Mouse (Mus musculus): ENCODE results near the gene Specc1l. TPM values are rescaled to one million over a fixed set of nuclear protein-coding genes. Genes with fewer than 3 reads are reported as not detected.
A peak's percentile ranks its signal among the peaks of the same experiment; 100 is the strongest.
"Not testable (repeated sequence)": the region's sequence is repeated elsewhere in the genome, so short reads cannot be mapped to it uniquely, and the experiment has no call there.

Specc1l gene
- total RNA-seq, 1 experiment from 2014 or later, result 51.6 TPM

GRCm38 (mm10) chr10:75335075-75335474, 123.2 kb downstream of the Specc1l start:
- ATAC-seq (replicated peaks; ENCODE audit: low read depth, poor library complexity, severe bottlenecking), result no peak

GRCm38 (mm10) chr10:75337231-75337630, 125.4 kb downstream of the Specc1l start:
- ATAC-seq (replicated peaks; ENCODE audit: low read depth, poor library complexity, severe bottlenecking), result no peak

- peak; percentile 83 for ATAC-seq (replicated peaks; ENCODE audit: low read depth, poor library complexity, severe bottlenecking)
These were observed 127.0 kb downstream of the Specc1l start for GRCm38 (mm10) chr10:75338852-75339251.

GRCm38 (mm10) chr10:75339377-75339776, 127.5 kb downstream of the Specc1l start:
- ATAC-seq (replicated peaks; ENCODE audit: low read depth, poor library complexity, severe bottlenecking), result no peak

GRCm38 (mm10) chr10:75341936-75342335, 130.1 kb downstream of the Specc1l start:
- no peak for ATAC-seq (replicated peaks; ENCODE audit: low read depth, poor library complexity, severe bottlenecking)

GRCm38 (mm10) chr10:75344563-75344962, 132.7 kb downstream of the Specc1l start:
- ATAC-seq (replicated peaks; ENCODE audit: low read depth, poor library complexity, severe bottlenecking), result not testable (repeated sequence)

- ATAC-seq (replicated peaks; ENCODE audit: low read depth, poor library complexity, severe bottlenecking), result no peak
These were observed 133.4 kb downstream of the Specc1l start for GRCm38 (mm10) chr10:75345265-75345664.

GRCm38 (mm10) chr10:75350564-75350963, 138.7 kb downstream of the Specc1l start:
- no peak for ATAC-seq (replicated peaks; ENCODE audit: low read depth, poor library complexity, severe bottlenecking)

GRCm38 (mm10) chr10:75352541-75352940, 140.7 kb downstream of the Specc1l start:
- ATAC-seq (replicated peaks; ENCODE audit: low read depth, poor library complexity, severe bottlenecking), result no peak

- ATAC-seq (replicated peaks; ENCODE audit: low read depth, poor library complexity, severe bottlenecking), result peak; percentile 18; the same call in 1 of the 2 replicates
These were observed 142.0 kb downstream of the Specc1l start for GRCm38 (mm10) chr10:75353838-75354241.

GRCm38 (mm10) chr10:75355341-75355740, 143.5 kb downstream of the Specc1l start:
- ATAC-seq (replicated peaks; ENCODE audit: low read depth, poor library complexity, severe bottlenecking), result no peak

Other genes with a start within 250 kb of the Specc1l start
- 2.4 and 2.7 TPM in 2 replicates for gene Gnaz, start 244.9 kb upstream of the Specc1l start, total RNA-seq (2017)
- not detected in 2 replicates for gene Rsph14, start 179.5 kb upstream of the Specc1l start, total RNA-seq (2017)
- gene Rab36, start 175.0 kb upstream of the Specc1l start, total RNA-seq (2017), result 0.23 and 0.63 TPM in 2 replicates
- gene Bcr, start 151.5 kb upstream of the Specc1l start, total RNA-seq (2017), result 17.5 and 33.8 TPM in 2 replicates
- 4.4 and 6.2 TPM in 2 replicates for gene Adora2a, start 104.8 kb downstream of the Specc1l start, total RNA-seq (2017)
- gene Upb1, start 189.0 kb downstream of the Specc1l start, total RNA-seq (2017), result 0.27 TPM in 1 of 2 replicates, not detected in the other

All from common myeloid progenitor, adult 5-6 weeks (primary cell).